Mouse (Mus musculus): ENCODE data around the gene A530032D15Rik. TPM values are rescaled to one million over a fixed set of nuclear protein-coding genes. Genes with fewer than 3 reads are reported as not detected.
"Not testable (repeated sequence)": the region's sequence is repeated elsewhere in the genome, so short reads cannot be mapped to it uniquely, and the experiment has no call there.

The A530032D15Rik gene
- 0.37 TPM for polyA plus RNA-seq (2021)

DNA sequence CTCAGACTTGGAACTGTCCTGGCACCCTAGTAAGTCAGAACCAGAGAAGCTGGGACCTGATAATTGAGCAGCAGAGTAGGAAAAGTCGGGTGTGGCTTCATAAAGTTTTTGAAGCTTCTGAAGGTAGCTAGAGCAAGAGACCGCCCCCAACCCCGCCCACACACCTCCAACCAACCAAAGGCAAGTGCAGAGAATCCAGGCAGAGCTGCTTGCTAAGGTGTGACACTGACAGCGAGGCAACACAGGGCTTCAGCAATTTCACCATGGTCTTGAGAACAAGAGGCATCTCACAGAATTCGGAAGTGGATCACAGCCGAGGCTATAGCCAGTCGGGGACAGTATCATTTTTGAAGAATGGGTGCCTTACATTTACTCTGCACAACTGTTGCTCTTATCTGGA is at the start of gene A530032D15Rik:
A530032D15Rik (minus strand) TSS at position 101 of the 400 bp plus-strand sequence.
- in situ Hi-C loops (cut with MboI; ENCODE audit: low pct_unique_long_range_greater_than_20kb); CTCF ChIA-PET; POLR2A ChIA-PET: not testable (repeated sequence)

DNA sequence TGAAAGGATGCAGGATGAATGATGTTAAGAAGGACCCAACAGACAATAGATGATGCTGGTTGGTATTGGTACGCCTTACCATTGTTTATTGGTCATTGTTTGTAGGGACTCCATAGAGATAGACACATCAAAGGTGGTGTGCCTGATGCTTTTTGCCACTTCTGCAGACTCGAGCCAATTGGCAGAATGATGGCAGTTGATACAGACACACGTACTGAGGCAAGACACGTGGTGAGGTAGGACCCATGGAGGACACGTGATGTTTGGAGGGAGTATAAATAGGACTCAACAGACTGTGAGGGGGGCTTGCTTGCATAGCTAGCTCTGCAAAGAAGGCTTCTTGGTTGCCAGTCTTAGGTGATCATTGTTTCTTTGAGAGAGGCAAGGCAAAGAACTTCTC is 45.5 kb upstream of the A530032D15Rik start:
- CTCF ChIA-PET; in situ Hi-C loops (cut with MboI; ENCODE audit: low pct_unique_long_range_greater_than_20kb); H3K27me3 ChIP-seq; POLR2A ChIA-PET; DNase-seq (ENCODE audit: low read depth, low spot score); ATAC-seq: not testable (repeated sequence)

More for the DNA sequence above, at the start of gene A530032D15Rik:
- not testable (repeated sequence) for DNase-seq (ENCODE audit: low read depth, low spot score); ATAC-seq; H3K27me3 ChIP-seq

DNA sequence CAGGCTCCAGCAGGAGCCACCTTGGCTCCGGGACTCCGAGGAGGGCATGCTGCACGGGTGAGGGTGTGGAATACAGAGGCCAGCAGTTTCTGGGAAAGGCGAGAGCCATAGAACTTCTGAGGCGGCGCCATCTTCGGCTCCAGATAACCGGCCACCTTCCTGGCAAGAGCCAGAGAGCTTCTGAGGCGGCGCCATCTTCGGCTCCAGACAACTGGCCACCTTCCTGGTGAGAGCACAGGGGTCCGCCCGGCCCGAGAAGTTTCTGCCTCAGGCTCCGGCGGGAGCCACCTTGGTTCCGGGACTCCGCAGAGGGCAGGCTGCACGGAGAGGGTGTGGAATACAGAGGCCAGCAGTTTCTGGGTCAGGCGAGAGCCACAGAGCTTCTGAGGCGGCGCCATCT is 24.0 kb upstream of the A530032D15Rik start:
- ATAC-seq; CTCF ChIA-PET; DNase-seq (ENCODE audit: low read depth, low spot score); H3K27me3 ChIP-seq; POLR2A ChIA-PET; in situ Hi-C loops (cut with MboI; ENCODE audit: low pct_unique_long_range_greater_than_20kb): not testable (repeated sequence)

DNA sequence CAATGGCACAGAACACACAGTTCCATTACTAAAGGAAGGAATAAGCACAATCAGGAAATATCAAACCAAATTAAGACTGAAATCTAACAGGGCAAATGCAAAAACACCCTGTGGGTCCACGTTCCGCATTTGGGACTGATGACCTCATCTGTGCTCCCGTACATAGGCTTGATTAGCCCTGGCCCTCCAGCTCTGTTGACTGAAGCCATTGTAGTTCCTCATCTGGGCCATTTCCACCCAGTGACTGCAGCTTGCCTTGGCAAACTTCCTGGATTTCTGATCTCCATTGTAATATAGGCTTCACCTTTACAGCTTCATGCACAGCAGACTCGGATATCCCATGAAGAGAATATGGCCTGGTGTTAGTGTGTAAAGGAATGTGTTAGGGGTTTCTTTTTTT is 12.2 kb upstream of the A530032D15Rik start:
- CTCF ChIA-PET; ATAC-seq; H3K27me3 ChIP-seq; POLR2A ChIA-PET; in situ Hi-C loops (cut with MboI; ENCODE audit: low pct_unique_long_range_greater_than_20kb); DNase-seq (ENCODE audit: low read depth, low spot score): not testable (repeated sequence)

DNA sequence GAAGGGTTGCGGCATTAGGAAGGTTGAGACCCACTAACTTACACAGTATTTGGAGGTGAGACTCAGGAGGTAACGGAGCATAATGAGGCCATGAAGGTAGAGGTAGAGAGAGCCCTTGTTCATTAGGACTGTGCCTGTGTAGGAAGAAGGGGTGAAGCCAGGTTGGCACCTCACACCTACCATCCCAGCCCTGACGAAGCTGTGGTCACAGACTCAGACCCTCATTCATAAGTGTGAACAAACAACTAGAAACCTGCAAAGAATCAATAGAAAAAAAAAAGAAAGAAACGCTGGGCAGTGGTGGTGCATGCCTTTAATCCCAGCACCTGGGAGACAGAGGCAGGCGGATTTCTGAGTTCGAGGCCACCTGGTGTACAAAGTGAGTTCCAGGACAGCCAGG is 8.7 kb upstream of the A530032D15Rik start:
- in situ Hi-C loops (cut with MboI; ENCODE audit: low pct_unique_long_range_greater_than_20kb); CTCF ChIA-PET; DNase-seq (ENCODE audit: low read depth, low spot score); POLR2A ChIA-PET; ATAC-seq; H3K27me3 ChIP-seq: not testable (repeated sequence)

DNA sequence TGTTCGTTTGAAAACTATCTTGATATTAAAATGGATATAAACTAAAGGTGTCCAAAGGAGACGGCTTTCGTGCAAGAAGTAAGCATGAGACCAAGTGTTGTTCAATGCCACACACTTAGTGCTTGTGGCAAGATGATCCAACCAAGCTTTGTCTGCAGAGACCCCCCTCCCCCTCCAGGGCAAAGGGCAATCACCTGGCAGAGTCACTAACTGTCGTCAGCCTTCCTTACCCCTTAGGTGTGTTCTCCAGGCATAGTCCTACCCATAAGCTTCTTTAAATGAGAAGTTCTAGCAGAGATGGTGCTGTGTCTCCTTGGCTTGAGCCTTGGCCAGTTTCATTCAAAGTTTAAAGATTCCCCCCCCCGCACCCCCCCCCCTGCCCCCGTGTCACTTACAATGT is 7.9 kb upstream of the A530032D15Rik start:
- DNase-seq (ENCODE audit: low read depth, low spot score); CTCF ChIA-PET; POLR2A ChIA-PET; in situ Hi-C loops (cut with MboI; ENCODE audit: low pct_unique_long_range_greater_than_20kb); ATAC-seq; H3K27me3 ChIP-seq: not testable (repeated sequence)

DNA sequence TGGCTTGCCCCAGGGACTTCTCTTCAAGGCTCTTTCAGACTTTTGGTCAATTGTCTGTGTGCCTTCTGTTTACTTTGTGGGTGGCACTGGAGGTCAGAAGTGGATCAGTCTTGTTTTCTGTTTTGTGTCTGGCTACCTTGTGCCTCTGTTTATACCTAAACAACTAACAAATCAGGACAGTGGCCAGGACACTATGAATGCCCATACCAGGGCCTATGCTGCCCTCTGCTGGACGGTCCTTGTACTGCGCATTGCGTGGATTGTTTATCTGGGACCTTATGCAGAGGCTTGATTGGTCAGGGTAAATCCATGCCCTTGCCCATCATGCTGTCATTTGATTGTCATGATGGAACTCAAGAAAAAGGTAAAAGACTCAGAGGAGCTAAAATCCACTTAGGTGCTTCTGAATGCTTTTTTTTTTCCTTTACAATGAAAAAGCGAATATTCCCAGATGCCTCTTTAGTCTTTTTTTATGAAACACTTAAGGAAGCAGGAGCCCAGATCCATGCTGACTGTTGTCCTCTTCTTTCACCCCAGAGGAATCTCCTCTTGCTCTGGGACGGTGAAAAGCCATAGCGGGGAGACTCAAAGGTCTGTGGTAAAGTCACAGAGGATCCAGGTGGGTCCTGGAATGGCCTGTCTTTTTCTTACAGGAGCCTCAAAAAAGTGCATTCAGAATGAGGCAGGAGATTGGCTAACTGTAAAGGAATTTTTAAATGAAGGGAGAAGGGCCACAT is 5.2 kb upstream of the A530032D15Rik start:
- POLR2A ChIA-PET; CTCF ChIA-PET; DNase-seq (ENCODE audit: low read depth, low spot score); ATAC-seq; H3K27me3 ChIP-seq; in situ Hi-C loops (cut with MboI; ENCODE audit: low pct_unique_long_range_greater_than_20kb): not testable (repeated sequence)
- peak; percentile 53 for TF ChIP-seq CTCF (IDR thresholded peaks at IDR 0.05)

DNA sequence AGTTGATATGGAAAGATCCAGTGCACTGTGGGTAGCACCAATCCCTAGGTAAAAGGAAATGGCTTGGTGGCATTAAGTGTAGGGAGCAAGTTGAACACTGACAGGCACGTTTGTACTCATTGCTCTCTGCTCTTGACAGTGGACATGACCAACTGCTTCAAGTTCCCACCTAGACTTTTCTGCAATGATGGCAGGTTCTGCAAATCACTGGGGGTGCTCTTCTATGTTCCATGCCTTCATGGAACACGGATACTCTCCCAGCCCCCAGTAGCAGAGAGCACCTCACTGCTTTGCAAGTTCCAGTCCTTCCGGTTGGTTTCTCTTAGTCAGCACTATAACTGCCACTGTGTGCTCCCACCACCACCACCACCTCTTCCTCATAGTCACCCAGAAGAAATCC is 4.4 kb upstream of the A530032D15Rik start:
- in situ Hi-C loops (cut with MboI; ENCODE audit: low pct_unique_long_range_greater_than_20kb); DNase-seq (ENCODE audit: low read depth, low spot score); ATAC-seq; POLR2A ChIA-PET; H3K27me3 ChIP-seq; CTCF ChIA-PET: not testable (repeated sequence)

DNA sequence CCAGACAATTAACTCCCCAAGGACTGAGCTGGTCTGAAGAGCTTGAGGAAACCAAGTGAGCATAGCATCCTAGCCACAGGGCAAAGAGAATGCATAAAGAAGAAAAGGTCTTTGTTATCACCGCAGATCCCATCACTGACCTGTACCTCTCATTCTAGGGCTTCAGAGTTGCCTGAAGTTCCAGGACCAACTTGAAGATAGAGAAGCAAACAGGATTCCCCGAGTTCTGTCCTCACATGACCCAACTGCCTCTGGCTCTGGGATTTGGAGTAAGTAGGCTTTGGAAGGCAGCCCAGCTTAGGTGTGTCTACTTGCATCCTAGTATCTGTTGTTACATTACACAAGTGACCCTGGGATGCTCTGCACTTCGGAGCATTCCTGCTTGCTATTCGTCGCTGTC is 3.2 kb upstream of the A530032D15Rik start:
- POLR2A ChIA-PET; ATAC-seq; H3K27me3 ChIP-seq; DNase-seq (ENCODE audit: low read depth, low spot score); in situ Hi-C loops (cut with MboI; ENCODE audit: low pct_unique_long_range_greater_than_20kb); CTCF ChIA-PET: not testable (repeated sequence)

DNA sequence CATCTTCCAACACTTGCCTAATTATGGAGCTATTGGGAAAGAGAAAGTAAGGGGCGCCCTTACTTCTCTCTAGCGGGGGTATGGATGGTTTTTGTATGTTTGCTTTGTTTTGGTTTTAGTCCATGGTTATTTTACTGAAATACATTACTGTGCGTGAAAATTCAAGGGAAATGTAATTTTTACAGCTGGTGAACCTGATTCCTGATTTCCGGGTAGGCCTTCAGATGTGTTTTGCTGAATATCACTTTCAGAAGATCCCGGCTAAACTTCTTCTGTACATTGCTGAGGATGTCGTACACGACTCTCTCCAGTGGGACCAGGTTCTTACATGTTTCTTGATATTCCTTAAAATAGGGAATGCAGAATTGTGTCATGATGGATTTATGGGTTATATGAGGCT is 2.6 kb upstream of the A530032D15Rik start:
- POLR2A ChIA-PET; CTCF ChIA-PET; DNase-seq (ENCODE audit: low read depth, low spot score); ATAC-seq; H3K27me3 ChIP-seq; in situ Hi-C loops (cut with MboI; ENCODE audit: low pct_unique_long_range_greater_than_20kb): not testable (repeated sequence)

DNA sequence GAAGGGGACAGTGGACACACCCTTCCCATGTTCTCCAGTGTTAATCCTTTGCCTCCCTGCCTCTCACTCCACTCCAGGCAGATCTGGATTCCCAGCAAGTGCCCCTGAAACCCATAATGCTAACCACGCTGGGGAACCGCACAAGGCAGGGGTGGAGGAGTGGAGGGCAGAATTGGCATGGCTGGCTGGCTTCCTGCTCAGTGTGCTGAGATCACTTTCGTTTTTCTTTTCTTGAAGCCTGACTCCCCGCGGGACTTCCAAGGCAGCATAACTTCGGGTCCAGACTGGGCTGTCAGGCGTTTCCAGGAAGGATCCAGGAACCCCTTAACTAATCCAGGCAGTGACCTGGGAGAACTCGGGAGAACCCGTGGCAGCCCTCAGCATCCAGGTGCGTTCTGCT is 1.9 kb upstream of the A530032D15Rik start:
- POLR2A ChIA-PET; in situ Hi-C loops (cut with MboI; ENCODE audit: low pct_unique_long_range_greater_than_20kb); CTCF ChIA-PET; H3K27me3 ChIP-seq; ATAC-seq; DNase-seq (ENCODE audit: low read depth, low spot score): not testable (repeated sequence)

DNA sequence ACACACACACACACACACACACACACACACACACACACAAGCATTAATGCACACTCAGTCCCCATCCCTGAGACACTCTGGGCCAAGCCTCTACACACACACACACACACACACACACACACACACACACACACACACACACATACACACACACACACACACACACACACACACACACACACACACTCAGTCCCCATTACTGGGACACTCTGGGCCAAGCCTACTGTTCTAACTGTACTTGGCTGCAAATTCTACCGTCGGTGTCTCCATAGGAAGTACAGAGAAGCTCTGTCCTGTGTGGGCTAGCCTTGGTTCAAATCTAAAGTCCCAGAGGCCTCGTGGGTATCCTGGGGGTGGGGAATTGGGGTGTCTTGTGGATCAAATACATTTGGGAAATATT is 1.2 kb upstream of the A530032D15Rik start:
- H3K27me3 ChIP-seq; CTCF ChIA-PET; in situ Hi-C loops (cut with MboI; ENCODE audit: low pct_unique_long_range_greater_than_20kb); ATAC-seq; DNase-seq (ENCODE audit: low read depth, low spot score); POLR2A ChIA-PET: not testable (repeated sequence)

DNA sequence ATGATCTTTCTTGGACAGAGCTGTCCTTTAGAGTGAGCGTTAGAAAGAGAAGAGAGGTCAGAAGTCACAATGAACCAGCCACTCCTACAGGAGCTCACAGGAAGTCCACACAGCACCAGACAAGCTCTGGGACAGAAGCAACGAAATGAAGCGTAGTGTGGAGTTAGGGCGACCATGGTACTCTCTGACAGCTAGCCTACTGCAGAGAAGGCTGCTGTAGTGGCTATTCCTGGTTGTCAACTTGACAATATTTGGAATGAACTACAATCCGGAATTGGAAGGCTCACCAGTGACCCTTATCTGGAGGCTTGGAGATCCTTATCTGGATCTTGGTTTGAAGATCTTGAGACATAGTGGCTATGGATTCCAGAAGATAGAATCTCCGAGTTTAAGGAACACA is 3.6 kb downstream of the A530032D15Rik start:
- POLR2A ChIA-PET; in situ Hi-C loops (cut with MboI; ENCODE audit: low pct_unique_long_range_greater_than_20kb); ATAC-seq; CTCF ChIA-PET; DNase-seq (ENCODE audit: low read depth, low spot score); H3K27me3 ChIP-seq: not testable (repeated sequence)

DNA sequence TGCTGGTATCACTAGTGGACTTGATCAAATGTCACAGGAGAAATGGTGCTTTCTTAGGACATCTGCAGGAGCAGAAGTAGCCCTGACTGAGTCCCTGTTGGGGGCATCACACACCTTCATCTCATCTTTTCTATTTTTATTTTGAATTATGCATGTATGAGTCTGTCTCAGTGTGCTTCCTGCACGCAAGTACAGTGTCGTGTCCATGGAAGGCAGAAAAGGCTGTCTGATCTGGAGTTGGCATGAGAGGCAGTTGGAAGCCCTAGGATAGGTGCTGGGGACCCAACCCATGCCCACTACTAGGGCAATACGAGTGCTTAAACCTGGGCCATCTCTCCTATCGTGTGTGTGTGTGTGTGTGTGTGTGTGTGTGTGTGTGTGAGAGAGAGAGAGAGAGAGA is 4.3 kb downstream of the A530032D15Rik start:
- H3K27me3 ChIP-seq; CTCF ChIA-PET; in situ Hi-C loops (cut with MboI; ENCODE audit: low pct_unique_long_range_greater_than_20kb); POLR2A ChIA-PET; ATAC-seq; DNase-seq (ENCODE audit: low read depth, low spot score): not testable (repeated sequence)

DNA sequence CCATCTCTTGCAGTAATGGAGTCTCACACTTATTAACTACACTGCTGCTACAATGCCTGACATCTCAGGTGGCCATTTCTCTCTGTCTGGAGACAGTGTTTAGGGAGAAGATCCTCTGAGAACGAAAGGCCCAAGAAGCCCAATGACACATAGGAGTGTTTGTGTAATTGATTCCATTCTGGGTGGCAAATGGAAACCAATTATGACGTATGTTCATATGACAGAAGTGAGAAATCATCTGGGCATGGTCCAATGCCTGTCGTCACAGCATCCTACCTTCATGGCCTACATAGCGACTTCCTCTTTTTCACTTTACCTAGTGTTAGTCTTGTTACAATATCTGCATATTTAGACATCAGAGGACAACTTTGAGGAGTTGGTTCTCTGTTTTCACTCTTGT is 7.9 kb downstream of the A530032D15Rik start:
- in situ Hi-C loops (cut with MboI; ENCODE audit: low pct_unique_long_range_greater_than_20kb); POLR2A ChIA-PET; CTCF ChIA-PET; ATAC-seq; H3K27me3 ChIP-seq; DNase-seq (ENCODE audit: low read depth, low spot score): not testable (repeated sequence)

DNA sequence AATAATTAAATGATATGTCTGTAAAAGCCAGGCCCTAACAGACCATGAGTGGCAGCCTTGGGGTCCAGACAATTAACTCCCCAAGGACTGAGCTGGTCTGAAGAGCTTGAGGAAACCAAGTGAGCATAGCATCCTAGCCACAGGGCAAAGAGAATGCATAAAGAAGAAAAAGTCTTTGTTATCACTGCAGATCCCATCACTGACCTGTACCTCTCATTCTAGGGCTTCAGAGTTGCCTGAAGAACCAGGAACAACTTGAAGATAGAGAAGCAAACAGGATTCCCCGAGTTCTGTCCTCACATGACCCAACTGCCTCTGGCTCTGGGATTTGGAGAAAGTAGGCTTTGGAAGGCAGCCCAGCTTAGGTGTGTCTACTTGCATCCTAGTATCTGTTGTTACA is 9.8 kb downstream of the A530032D15Rik start, which contains the start of gene Gm10553:
Gm10553 (plus strand) TSS at position 301 of the 400 bp plus-strand sequence.
- ATAC-seq; H3K27me3 ChIP-seq; DNase-seq (ENCODE audit: low read depth, low spot score); CTCF ChIA-PET; POLR2A ChIA-PET; in situ Hi-C loops (cut with MboI; ENCODE audit: low pct_unique_long_range_greater_than_20kb): not testable (repeated sequence)

Measured in Patski (cell line).